Mouse (Mus musculus): ENCODE measurements at regions not wholly inside any gene's neighbourhood (a gene's known extent, or its start where the extent isn't known, plus 50 kb on each side); places are given as distances from the start of the nearest gene placed in this dataset.
A peak's percentile ranks its signal among the peaks of the same experiment; 100 is the strongest.

GRCm38 (mm10) chr3:143156733-143157524 lies 275.1 kb upstream of the Pkn2 start:
- no peak for DNase-seq

- DNase-seq = no peak
These were observed 274.4 kb upstream of the Pkn2 start for GRCm38 (mm10) chr3:143156174-143156573.

- peak; percentile 16 to 37 for DNase-seq
These were observed 273.8 kb upstream of the Pkn2 start for GRCm38 (mm10) chr3:143155556-143155955.

- DNase-seq = no peak
These were observed 265.7 kb upstream of the Pkn2 start for GRCm38 (mm10) chr3:143147471-143147870.

GRCm38 (mm10) chr3:143138952-143139351 lies 257.1 kb upstream of the Pkn2 start:
- DNase-seq = no peak

- DNase-seq = no peak
These were observed 252.7 kb upstream of the Pkn2 start for GRCm38 (mm10) chr3:143134528-143134927.

- no peak for DNase-seq
These were observed 226.0 kb upstream of the Pkn2 start for GRCm38 (mm10) chr3:143107733-143108291.

- no peak for DNase-seq
These were observed 222.9 kb upstream of the Pkn2 start for GRCm38 (mm10) chr3:143104734-143105133.

GRCm38 (mm10) chr3:143103333-143103732 lies 221.5 kb upstream of the Pkn2 start:
- DNase-seq = peak in 1 of 2 experiments; percentile 47

GRCm38 (mm10) chr3:143100810-143101645 lies 219.2 kb upstream of the Pkn2 start:
- DNase-seq = no peak

- no peak for DNase-seq
These were observed 218.4 kb upstream of the Pkn2 start for GRCm38 (mm10) chr3:143100203-143100602.

- no peak for DNase-seq
These were observed 210.4 kb upstream of the Pkn2 start for GRCm38 (mm10) chr3:143092206-143092605.

GRCm38 (mm10) chr3:143090886-143091285 lies 209.1 kb upstream of the Pkn2 start:
- DNase-seq = peak; percentile 13 to 45

GRCm38 (mm10) chr3:143090316-143090715 lies 208.5 kb upstream of the Pkn2 start:
- no peak for DNase-seq

- DNase-seq = no peak
These were observed 206.0 kb upstream of the Pkn2 start for GRCm38 (mm10) chr3:143087786-143088185.

- DNase-seq = no peak
These were observed 196.5 kb upstream of the Pkn2 start for GRCm38 (mm10) chr3:143078310-143078709.

GRCm38 (mm10) chr3:143071839-143072373 lies 190.1 kb upstream of the Pkn2 start:
- DNase-seq = no peak

GRCm38 (mm10) chr3:143054858-143055257 lies 173.1 kb upstream of the Pkn2 start:
- DNase-seq = no peak

GRCm38 (mm10) chr3:143053286-143053993 lies 171.6 kb upstream of the Pkn2 start:
- DNase-seq = no peak

- DNase-seq = no peak
These were observed 158.9 kb upstream of the Pkn2 start for GRCm38 (mm10) chr3:143040666-143041065.

- no peak for DNase-seq
These were observed 154.3 kb upstream of the Pkn2 start for GRCm38 (mm10) chr3:143036108-143036507.

- DNase-seq = no peak
These were observed 152.8 kb upstream of the Pkn2 start for GRCm38 (mm10) chr3:143034588-143034987.

- peak in 1 of 2 experiments; percentile 2 for DNase-seq
These were observed 140.7 kb upstream of the Pkn2 start for GRCm38 (mm10) chr3:143022486-143022885.
